Mouse (Mus musculus): Measurements from ENCODE around the gene Heg1. TPM values are rescaled to one million over a fixed set of nuclear protein-coding genes. Genes with fewer than 3 reads are reported as not detected.

The Heg1 gene
- polyA plus RNA-seq, 1 experiment from 2014 or later = 4.6 TPM

DNA sequence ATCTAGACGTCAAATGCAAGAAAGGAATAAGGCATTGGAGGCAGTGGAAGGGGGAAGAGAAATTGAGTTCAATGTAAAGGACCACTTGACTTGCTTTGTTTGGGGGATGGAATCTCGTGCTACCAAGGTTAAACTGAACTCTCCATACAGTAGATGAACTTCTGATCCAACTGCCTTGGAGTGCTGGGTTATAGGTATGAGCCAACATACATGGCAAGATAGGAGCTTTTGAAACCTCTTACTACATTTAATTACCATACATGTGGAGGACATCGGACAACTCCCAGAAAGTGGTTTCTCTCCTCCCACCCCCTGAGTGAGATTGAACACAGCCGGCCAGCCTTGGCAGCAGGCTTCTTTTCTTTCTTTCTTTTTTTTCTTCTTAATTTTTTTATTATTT is 110.9 kb downstream of the Heg1 start:
- WGBS = 91% methylated on average over 4 of the region's 4 CpGs
- H3K36me3 ChIP-seq (ENCODE audit: control insufficient read depth, insufficient read depth, low read length) = no peaks in the 10 kb centered on the region

DNA sequence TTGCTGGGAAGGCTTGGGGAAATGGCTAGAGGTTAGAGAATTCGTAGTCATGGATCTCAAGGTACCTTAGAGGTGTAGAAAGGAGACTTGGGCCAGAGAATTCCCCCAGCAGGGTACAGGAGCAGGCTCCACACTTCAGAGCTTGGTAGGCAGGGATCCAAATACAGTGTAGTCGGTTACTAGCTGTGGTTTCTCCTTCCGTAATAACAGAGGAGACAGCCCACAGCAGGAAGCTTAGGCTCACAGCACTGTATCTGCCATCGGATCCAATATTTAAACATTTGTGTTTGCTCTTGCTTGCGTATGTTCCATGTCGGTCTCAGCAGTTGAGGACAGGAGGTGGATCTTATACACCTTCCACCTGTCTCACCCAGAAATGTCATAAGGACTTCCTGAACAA is 111.7 kb downstream of the Heg1 start:
- H3K4me1 ChIP-seq (ENCODE audit: control insufficient read depth, insufficient read depth, low read length) = no peaks in the 10 kb centered on the region
- no peak overlapping the region for H3K4me3 ChIP-seq (ENCODE audit: low read depth, low read length)
- 84% methylated on average over 6 of the region's 6 CpGs for WGBS
- no peaks in the 10 kb centered on the region for H3K36me3 ChIP-seq (ENCODE audit: control insufficient read depth, insufficient read depth, low read length)
- no peaks in the 10 kb centered on the region for H3K9me3 ChIP-seq (ENCODE audit: control insufficient read depth, low read length)
- no peak overlapping the region for H3K4me2 ChIP-seq (ENCODE audit: low read depth, low read length)
- ATAC-seq (ENCODE audit: low read depth) = no peak
- no peaks in the 10 kb centered on the region for H3K27me3 ChIP-seq (ENCODE audit: control insufficient read depth, insufficient read depth, low read length)
- H3K27ac ChIP-seq (ENCODE audit: low read depth, low read length) = no peak overlapping the region
- no peak overlapping the region for H3K9ac ChIP-seq (replicated peaks; ENCODE audit: low read depth, low read length)

More for the DNA sequence above, 110.9 kb downstream of the Heg1 start:
- no peaks in the 10 kb centered on the region for H3K27me3 ChIP-seq (ENCODE audit: control insufficient read depth, insufficient read depth, low read length)
- no peak overlapping the region for H3K27ac ChIP-seq (ENCODE audit: low read depth, low read length)
- no peaks in the 10 kb centered on the region for H3K9me3 ChIP-seq (ENCODE audit: control insufficient read depth, low read length)
- H3K4me2 ChIP-seq (ENCODE audit: low read depth, low read length) = no peak overlapping the region
- H3K4me3 ChIP-seq (ENCODE audit: low read depth, low read length) = no peak overlapping the region
- ATAC-seq (ENCODE audit: low read depth) = no peak
- no peak overlapping the region for H3K9ac ChIP-seq (replicated peaks; ENCODE audit: low read depth, low read length)
- no peaks in the 10 kb centered on the region for H3K4me1 ChIP-seq (ENCODE audit: control insufficient read depth, insufficient read depth, low read length)

DNA sequence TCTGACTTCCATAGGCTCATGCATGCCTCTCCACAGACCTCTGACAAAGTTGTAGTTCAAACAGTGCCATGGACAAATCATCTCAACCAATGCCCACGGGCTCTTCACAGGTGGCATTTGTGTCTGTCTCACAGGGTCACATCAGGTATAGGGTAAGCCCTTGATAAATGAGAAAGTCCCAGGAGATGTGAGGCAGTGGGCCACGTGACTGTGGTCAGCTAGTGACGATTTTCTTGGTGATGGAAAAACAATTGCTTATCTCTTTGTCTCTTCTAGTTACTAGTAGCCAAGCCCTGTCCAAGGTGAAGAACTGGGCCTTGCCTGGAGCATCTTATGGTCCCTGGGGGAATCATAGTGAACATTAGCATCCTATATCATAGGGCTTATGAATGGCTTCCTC is 112.6 kb downstream of the Heg1 start:
- ATAC-seq (ENCODE audit: low read depth) = no peak
- Histone ChIP-seq H3K4me2 (ENCODE audit: low read depth, low read length) (no peak overlapping the region), H3K27me3 (ENCODE audit: control insufficient read depth, insufficient read depth, low read length) (no peaks in the 10 kb centered on the region), H3K9ac (replicated peaks; ENCODE audit: low read depth, low read length) (no peak overlapping the region), H3K36me3 (ENCODE audit: control insufficient read depth, insufficient read depth, low read length) (no peaks in the 10 kb centered on the region), H3K9me3 (ENCODE audit: control insufficient read depth, low read length) (no peaks in the 10 kb centered on the region), H3K27ac (ENCODE audit: low read depth, low read length) (no peak overlapping the region), H3K4me3 (ENCODE audit: low read depth, low read length) (no peak overlapping the region), H3K4me1 (ENCODE audit: control insufficient read depth, insufficient read depth, low read length) (no peaks in the 10 kb centered on the region)
- 89% methylated on average over 3 of the region's 3 CpGs for WGBS

DNA sequence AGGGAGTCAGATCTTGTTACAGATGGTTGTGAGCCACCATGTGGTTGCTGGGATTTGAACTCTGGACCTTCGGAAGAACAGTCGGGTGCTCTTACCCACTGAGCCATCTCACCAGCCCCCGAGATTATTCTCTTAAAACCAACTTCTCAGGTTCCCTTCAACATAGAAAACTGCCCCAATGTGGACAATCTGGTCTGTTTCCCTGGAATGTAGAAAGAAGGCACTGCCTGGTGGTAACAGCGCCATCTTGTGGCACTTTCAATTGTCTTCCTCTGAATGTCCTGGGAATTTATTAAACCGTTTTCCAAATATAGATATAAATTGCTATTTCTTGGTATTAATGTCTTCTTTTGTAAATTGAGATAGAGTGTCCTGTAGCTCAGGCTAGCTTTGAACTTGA is 113.7 kb downstream of the Heg1 start:
- Histone ChIP-seq H3K27me3 (ENCODE audit: control insufficient read depth, insufficient read depth, low read length) (no peaks in the 10 kb centered on the region), H3K4me3 (ENCODE audit: low read depth, low read length) (no peak overlapping the region), H3K4me2 (ENCODE audit: low read depth, low read length) (no peak overlapping the region), H3K4me1 (ENCODE audit: control insufficient read depth, insufficient read depth, low read length) (no peaks in the 10 kb centered on the region), H3K9ac (replicated peaks; ENCODE audit: low read depth, low read length) (no peak overlapping the region), H3K9me3 (ENCODE audit: control insufficient read depth, low read length) (no peaks in the 10 kb centered on the region), H3K36me3 (ENCODE audit: control insufficient read depth, insufficient read depth, low read length) (no peaks in the 10 kb centered on the region), H3K27ac (ENCODE audit: low read depth, low read length) (no peak overlapping the region)
- 55% methylated on average over 5 of the region's 5 CpGs for WGBS
- no peak for ATAC-seq (ENCODE audit: low read depth)

DNA sequence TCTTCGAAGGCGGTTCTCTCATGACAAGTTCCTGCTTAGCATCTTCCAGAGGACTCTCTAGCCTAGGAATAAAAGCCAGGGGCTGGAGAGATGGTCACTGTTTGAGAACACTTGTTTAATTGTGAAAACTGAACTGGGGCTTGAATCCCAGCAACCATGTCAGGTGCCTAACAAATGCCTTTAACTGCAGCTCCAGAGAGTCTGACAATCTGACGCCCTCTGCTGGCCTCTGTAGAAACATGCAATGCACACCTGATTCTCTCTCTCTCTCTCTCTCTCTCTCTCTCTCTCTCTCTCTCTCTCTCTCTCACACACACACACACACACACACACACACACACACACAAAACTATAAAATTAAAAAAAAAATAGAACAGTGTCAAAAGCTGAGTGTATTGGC is 125.8 kb downstream of the Heg1 start:
- no peaks in the 10 kb centered on the region for H3K36me3 ChIP-seq (ENCODE audit: control insufficient read depth, insufficient read depth, low read length)
- H3K9ac ChIP-seq (replicated peaks; ENCODE audit: low read depth, low read length) = no peak overlapping the region
- H3K4me1 ChIP-seq (ENCODE audit: control insufficient read depth, insufficient read depth, low read length) = no peaks in the 10 kb centered on the region
- ATAC-seq (ENCODE audit: low read depth) = no peak
- no peaks in the 10 kb centered on the region for H3K27me3 ChIP-seq (ENCODE audit: control insufficient read depth, insufficient read depth, low read length)
- H3K9me3 ChIP-seq (ENCODE audit: control insufficient read depth, low read length) = no peaks in the 10 kb centered on the region
- WGBS = 79% methylated on average over 3 of the region's 3 CpGs
- no peak overlapping the region for H3K4me3 ChIP-seq (ENCODE audit: low read depth, low read length)
- no peak overlapping the region for H3K4me2 ChIP-seq (ENCODE audit: low read depth, low read length)
- H3K27ac ChIP-seq (ENCODE audit: low read depth, low read length) = no peak overlapping the region

DNA sequence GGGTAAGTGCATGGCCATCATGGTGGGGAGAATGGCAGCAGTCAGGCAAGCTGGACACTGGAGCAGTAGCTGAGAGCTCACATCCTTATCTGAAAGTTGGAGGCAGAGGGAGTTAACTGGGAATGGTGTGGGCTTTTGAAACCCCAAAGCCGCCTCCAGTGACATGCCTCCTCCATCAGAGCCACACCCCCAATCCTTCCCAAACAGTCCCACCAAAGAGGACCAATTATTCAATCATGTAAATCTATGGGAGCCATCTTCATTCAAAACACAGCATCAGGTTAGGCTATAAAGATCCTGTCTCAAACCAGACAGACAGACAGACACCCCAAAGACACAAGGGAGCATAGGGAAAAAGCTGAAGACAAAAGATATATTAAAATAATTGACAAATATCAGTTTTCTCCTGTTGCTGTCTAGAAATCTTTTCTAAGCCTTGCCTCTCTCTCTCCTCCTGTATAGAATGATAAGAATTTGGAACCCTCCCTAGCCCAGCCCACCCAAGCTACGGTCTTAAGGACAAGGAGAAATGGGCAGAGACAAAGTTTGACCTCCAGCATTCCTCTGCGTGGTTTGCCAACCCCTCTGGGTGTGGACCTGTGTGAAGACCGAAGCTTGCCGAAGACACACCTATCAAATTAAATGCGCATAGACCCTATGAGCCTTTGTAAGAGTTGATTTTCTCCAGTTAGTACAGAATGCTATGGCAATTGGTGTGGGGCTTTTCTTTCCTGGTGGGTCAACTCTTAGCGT is 134.4 kb downstream of the Heg1 start:
- no peak for ATAC-seq (ENCODE audit: low read depth)
- H3K27me3 ChIP-seq (ENCODE audit: control insufficient read depth, insufficient read depth, low read length) = no peaks in the 10 kb centered on the region
- H3K9ac ChIP-seq (replicated peaks; ENCODE audit: low read depth, low read length) = no peak overlapping the region
- H3K9me3 ChIP-seq (ENCODE audit: control insufficient read depth, low read length) = no peaks in the 10 kb centered on the region
- no peak overlapping the region for H3K27ac ChIP-seq (ENCODE audit: low read depth, low read length)
- H3K4me1 ChIP-seq (ENCODE audit: control insufficient read depth, insufficient read depth, low read length) = no peaks in the 10 kb centered on the region
- no peak overlapping the region for H3K4me2 ChIP-seq (ENCODE audit: low read depth, low read length)
- no peaks in the 10 kb centered on the region for H3K36me3 ChIP-seq (ENCODE audit: control insufficient read depth, insufficient read depth, low read length)
- no peak overlapping the region for H3K4me3 ChIP-seq (ENCODE audit: low read depth, low read length)
- WGBS = 96% methylated on average over 7 of the region's 7 CpGs

DNA sequence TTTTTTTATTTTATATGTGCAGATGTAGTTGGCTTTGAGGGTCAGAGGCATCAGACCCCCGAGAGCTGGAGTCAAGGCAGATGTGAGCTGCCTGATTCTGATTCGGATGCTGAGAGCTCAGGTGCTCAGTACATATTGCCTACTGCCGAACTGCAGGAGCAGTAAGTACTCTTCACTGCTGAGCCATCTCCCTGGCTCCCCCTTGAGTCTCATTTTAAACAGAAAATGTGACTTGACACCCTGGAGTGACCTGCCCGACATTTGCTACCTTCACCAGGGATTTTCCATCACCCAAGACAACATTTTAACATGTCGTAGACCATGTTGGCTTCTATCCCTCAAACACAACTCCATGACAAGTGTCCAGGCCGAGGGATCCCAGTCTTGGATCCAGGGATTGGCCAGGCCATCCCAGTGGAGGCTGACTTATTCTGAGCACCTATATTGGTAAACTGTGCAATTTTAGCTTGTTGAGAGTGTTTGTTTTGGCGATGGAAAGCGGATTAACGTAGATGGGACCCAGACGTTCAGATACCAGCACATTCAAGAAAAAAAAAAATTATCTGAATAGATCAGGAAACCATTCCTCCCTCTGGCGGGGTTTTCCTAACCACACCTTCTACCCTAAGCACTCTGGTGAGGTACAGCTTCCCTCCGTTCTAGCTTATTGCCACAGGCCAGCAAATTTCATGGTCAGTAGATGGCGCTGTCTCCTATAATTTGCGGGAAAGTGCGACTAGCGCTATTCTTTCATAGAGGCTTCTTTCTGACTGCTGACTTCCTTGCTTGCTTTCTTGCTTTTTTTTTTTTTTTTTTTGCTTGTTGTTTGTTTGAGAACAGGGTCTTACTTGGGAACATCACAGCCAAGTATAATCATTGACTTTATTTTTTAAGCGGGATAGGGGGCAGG is 136.4 kb downstream of the Heg1 start:
- H3K27me3 ChIP-seq (ENCODE audit: control insufficient read depth, insufficient read depth, low read length) = no peaks in the 10 kb centered on the region
- ATAC-seq (ENCODE audit: low read depth) = no peak
- WGBS = 20% methylated on average over 17 of the region's 17 CpGs

More for the DNA sequence above, 136.4 kb downstream of the Heg1 start:
- Histone ChIP-seq H3K27ac (ENCODE audit: low read depth, low read length) (no peak overlapping the region), H3K4me3 (ENCODE audit: low read depth, low read length) (no peak overlapping the region), H3K9me3 (ENCODE audit: control insufficient read depth, low read length) (no peaks in the 10 kb centered on the region), H3K36me3 (ENCODE audit: control insufficient read depth, insufficient read depth, low read length) (no peaks in the 10 kb centered on the region), H3K9ac (replicated peaks; ENCODE audit: low read depth, low read length) (no peak overlapping the region), H3K4me1 (ENCODE audit: control insufficient read depth, insufficient read depth, low read length) (no peaks in the 10 kb centered on the region), H3K4me2 (ENCODE audit: low read depth, low read length) (no peak overlapping the region)
